Mouse (Mus musculus) liver, embryonic 13.5 days (tissue): ENCODE measurements around the gene Btbd16. TPM values are rescaled to one million over a fixed set of nuclear protein-coding genes. Genes with fewer than 3 reads are reported as not detected.

Source experiments
- ATAC-seq: fragments of 200-750 bp; cut with Nextera tagmentation; 2 replicates; pipeline ENCODE4 v1.8.0; 2017; ENCODE audit warnings: low read depth, mild to moderate bottlenecking, moderate number of reproducible peaks, moderate library complexity
- DNase-seq: peaks from one replicate; pipeline ENCODE4 v3.0.0; 2022
- H3K27ac ChIP-seq: fragments of 300-500 bp; sonication (generic); 2 replicates; pipeline ENCODE4 v1.5.1; 2015; ENCODE audit warnings: moderate library complexity, mild to moderate bottlenecking, inconsistent platforms
- H3K27me3 ChIP-seq: fragments of 300-500 bp; sonication (generic); 2 replicates; pipeline ENCODE4 v1.6.1; 2015; ENCODE audit warnings: mild to moderate bottlenecking, inconsistent platforms
- H3K36me3 ChIP-seq: fragments of 300-500 bp; sonication (generic); 2 replicates; pipeline ENCODE4 v1.6.1; 2015; ENCODE audit warnings: mild to moderate bottlenecking, inconsistent platforms
- H3K4me1 ChIP-seq: fragments of 300-500 bp; sonication (generic); replicated peaks from 2 replicates; pipeline ENCODE4 v1.6.1; 2015; ENCODE audit warnings: inconsistent platforms
- H3K4me2 ChIP-seq: fragments of 300-500 bp; sonication (generic); 2 replicates; pipeline ENCODE4 v1.6.1; 2015; ENCODE audit warnings: inconsistent platforms, mild to moderate bottlenecking, moderate library complexity
- H3K4me3 ChIP-seq: fragments of 300-500 bp; sonication (generic); replicated peaks from 2 replicates; pipeline ENCODE4 v1.5.1; 2015; ENCODE audit warnings: mild to moderate bottlenecking, inconsistent platforms
- H3K9ac ChIP-seq: fragments of 300-500 bp; sonication (generic); 2 replicates; pipeline ENCODE4 v1.6.1; 2015; ENCODE audit warnings: mild to moderate bottlenecking, inconsistent platforms
- H3K9me3 ChIP-seq: fragments of 300-500 bp; sonication (generic); replicated peaks from 2 replicates; pipeline ENCODE4 v1.6.1; 2016; ENCODE audit warnings: inconsistent platforms
- WGBS: fragments of 180-500 bp; shearing (Covaris S2); methylation state at CpG from one replicate; pipeline ENCODE4 v1.1.7; 2015; ENCODE audit not compliant: insufficient replicate concordance; 5-methylcytosine and 5-hydroxymethylcytosine counted together
- polyA plus RNA-seq: library from polyadenylated mRNA; unstranded; fragments of >200 nt; fragmentation: Nextera tagmentation; extraction: Ambion mirVana; gene quantifications from 2 replicates; pipeline ENCODE4 v1.2.1, GENCODE M21; 2015

The Btbd16 gene
- polyA plus RNA-seq, 1 experiment from 2014 or later = not detected

DNA sequence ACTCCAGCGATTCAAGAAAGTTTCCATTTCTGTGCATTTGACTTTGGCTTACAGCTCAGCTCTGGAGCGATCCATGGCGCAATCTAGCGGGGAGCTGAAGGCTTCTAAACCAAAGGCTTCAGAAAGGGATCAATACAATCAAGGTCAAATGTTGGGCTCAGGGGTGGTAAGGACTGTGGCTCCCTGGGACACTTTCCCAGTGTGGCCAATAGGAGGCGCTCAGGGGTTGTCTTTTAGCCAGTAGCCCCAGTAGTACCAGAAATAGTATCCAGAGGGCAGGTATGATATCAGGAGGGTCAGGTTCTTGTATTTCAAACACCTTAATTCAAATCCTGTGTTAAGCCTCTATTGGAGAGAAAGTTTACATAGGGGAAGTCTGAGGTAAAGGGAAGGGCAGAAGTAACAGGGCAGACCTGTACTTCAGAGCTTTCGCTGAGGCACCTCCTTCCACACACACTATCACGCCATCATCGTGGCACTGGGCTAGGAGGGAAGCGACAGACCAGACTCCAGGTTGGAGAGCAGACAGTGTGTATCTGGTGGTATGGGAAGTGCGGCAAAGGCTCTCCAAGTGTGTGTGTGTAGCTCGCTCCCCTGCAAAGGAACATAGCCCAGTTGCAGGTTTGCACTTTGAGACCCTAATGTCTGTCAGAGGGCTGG lies 568 bp upstream of the Btbd16 start:
- H3K27me3 ChIP-seq = no peaks in the 10 kb centered on the region
- H3K36me3 ChIP-seq = no peaks in the 10 kb centered on the region
- ATAC-seq (0 out of 2 replicates have a peak, but pooled peaks have one; percentile 52), DNase-seq (peak; percentile 17)
- H3K4me1 ChIP-seq = peaks cover 15% of the 10 kb centered on the region
- no peak overlapping the region for H3K4me3 ChIP-seq
- H3K9ac ChIP-seq = no peak overlapping the region
- WGBS = 62% methylated on average over 11 of the region's 11 CpGs
- no peaks in the 10 kb centered on the region for H3K9me3 ChIP-seq
- no peak overlapping the region for H3K4me2 ChIP-seq
- H3K27ac ChIP-seq = no peak overlapping the region

DNA sequence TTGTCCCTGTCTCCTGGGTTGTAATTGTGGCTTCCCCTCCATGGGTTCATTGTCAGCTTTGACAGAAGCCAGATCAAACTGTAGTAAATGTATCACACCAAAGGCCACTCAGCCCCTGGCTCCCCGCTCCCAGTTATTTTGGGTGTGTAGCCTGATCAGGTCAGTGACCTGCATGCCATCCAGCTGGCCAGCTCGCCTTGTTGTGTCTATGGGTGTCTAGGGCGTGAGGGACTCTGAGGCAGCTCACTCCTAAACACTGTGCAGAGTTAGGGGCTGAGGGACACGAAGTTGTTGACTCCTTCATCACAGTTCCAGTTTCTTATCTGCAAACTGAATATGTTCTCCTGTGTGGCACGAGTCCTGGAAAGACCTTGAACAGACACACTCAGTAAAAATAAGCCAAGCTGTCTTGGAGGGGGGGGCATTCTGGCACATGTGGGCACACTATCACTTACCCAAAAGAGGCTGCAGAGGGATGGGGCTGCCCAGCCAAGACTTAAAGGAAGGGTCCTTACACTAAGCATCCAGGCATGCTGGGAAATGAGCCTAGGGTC lies 7.1 kb downstream of the Btbd16 start:
- H3K4me1 ChIP-seq = no peaks in the 10 kb centered on the region
- 47% methylated on average over 5 of the region's 5 CpGs for WGBS
- no peaks in the 10 kb centered on the region for H3K36me3 ChIP-seq
- no peak overlapping the region for H3K4me3 ChIP-seq
- no peak overlapping the region for H3K4me2 ChIP-seq
- H3K9ac ChIP-seq = no peak overlapping the region
- no peak for ATAC-seq
- no peak for DNase-seq
- no peaks in the 10 kb centered on the region for H3K9me3 ChIP-seq
- H3K27ac ChIP-seq = no peak overlapping the region
- peaks cover 11% of the 10 kb centered on the region for H3K27me3 ChIP-seq

DNA sequence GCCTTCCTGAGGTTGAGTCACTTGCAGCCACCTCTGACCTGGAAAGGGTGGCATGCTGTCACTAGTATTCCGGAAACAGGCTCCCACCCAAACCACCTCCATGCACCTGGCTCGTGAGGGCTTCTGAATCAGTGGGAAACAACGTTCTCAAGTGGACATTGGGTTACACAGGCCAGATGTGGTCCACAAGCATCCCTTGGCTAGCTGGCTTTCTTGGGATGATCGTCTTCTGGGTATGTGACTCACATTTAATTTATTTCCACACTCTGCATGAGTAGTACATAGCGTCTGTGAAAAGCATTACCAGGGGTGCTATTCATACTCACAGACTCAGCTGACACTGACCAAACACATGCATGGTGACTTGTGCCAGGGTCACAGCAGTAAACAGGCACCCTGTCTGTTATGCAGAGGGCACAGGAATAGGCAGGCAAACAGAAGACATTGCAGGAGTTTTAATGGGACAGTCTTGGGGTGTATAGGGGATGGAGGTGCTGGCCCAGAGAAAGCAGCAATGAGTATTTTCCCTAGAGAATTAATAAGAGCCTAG lies 8.7 kb downstream of the Btbd16 start:
- H3K27ac ChIP-seq = no peak overlapping the region
- no peak overlapping the region for H3K9ac ChIP-seq
- ATAC-seq (no peak), DNase-seq (no peak)
- 60% methylated on average over 5 of the region's 5 CpGs for WGBS
- H3K4me2 ChIP-seq = no peak overlapping the region
- H3K9me3 ChIP-seq = no peaks in the 10 kb centered on the region
- H3K4me1 ChIP-seq = peaks cover 9% of the 10 kb centered on the region; the same call in 1 of the 2 replicates
- H3K4me3 ChIP-seq = no peak overlapping the region
- H3K36me3 ChIP-seq = no peaks in the 10 kb centered on the region
- peaks cover 11% of the 10 kb centered on the region for H3K27me3 ChIP-seq

DNA sequence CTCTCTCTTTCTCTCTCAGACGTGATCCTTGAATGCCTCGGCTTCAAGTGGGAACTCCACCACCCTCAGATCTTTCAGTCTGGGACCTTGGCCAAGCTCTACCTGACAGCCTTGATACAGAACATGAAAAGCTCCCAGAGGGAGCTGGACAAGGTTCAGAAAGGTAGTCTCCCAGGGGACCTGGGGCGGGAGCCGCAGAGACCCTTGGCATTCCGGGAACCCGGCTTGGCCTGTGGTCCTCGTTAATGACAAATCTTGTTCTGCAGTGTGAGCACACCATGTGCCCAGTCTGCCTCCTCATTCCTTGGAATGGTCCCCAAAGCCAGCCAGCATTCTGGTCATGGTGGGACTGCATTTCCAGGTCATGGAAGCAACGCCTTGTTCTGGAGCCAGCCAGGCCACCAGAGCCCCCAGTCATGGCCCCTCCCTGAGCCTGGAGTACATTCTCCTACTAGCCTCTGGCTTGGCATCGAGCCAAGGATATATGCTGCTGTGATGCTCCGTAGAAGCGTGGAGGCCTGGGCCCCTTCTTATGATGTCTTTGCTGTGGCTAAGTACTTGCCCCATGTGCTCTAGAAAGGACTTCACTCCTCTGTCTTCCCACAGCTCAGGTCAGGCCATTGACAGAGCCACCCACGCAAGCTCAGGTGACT lies 12.2 kb downstream of the Btbd16 start:
- Histone ChIP-seq H3K4me2 (no peak overlapping the region), H3K27ac (no peak overlapping the region), H3K4me1 (peaks cover 16% of the 10 kb centered on the region), H3K9ac (no peak overlapping the region), H3K9me3 (no peaks in the 10 kb centered on the region), H3K36me3 (no peaks in the 10 kb centered on the region), H3K4me3 (no peak overlapping the region), H3K27me3 (peaks cover 15% of the 10 kb centered on the region)
- no peak for ATAC-seq
- WGBS = 71% methylated on average over 12 of the region's 12 CpGs
- DNase-seq = no peak

DNA sequence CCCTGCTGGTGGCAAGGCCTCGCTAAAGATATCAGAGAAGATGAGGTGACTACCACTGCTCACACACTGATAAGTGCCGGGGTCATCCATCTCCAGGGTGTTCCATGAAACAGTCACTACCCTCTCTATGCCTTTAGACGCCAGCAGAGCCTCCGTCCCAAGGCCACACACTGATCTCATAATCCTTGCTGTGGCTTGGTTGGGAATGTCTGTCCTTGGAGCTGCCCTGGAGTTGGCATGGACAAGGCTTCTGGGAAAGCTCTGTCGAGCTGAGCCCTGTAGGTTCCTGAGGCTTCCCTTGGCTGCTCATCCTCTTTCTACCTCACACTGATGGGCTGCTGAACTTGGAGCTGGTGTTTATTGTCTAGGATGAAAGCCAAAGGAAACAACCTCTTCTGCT lies 12.8 kb downstream of the Btbd16 start:
- DNase-seq (no peak), ATAC-seq (no peak)
- H3K36me3 ChIP-seq = no peaks in the 10 kb centered on the region
- H3K4me1 ChIP-seq = peaks cover 16% of the 10 kb centered on the region
- H3K4me3 ChIP-seq = no peak overlapping the region
- H3K9me3 ChIP-seq = no peaks in the 10 kb centered on the region
- no peak overlapping the region for H3K27ac ChIP-seq
- no peak overlapping the region for H3K9ac ChIP-seq
- H3K4me2 ChIP-seq = no peak overlapping the region
- peaks cover 15% of the 10 kb centered on the region for H3K27me3 ChIP-seq
- 42% methylated on average over 5 of the region's 5 CpGs for WGBS

DNA sequence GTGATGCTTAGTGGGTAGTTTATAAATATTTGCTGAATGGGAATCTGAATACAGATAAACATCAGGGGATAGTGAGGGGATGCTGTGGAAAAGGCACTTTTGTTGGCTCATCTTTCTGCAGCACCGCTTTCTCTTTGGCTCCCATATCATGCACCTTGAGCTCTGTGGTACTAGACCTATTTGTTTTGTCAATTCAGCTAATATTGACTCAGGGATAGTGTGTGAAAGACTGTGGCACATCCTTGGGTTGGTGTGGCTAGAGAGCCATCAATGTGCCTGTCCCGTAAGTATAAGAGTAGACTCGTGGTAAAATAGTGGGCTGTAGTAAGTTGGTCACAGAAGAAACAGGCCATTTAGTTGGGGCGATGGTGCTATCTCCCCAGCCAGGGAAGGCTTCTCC lies 13.7 kb downstream of the Btbd16 start:
- H3K4me2 ChIP-seq = no peak overlapping the region
- peaks cover 16% of the 10 kb centered on the region for H3K4me1 ChIP-seq
- WGBS = 60% methylated on average over 4 of the region's 4 CpGs
- DNase-seq (no peak), ATAC-seq (peak; percentile 47; the same call in 1 of the 2 replicates)
- H3K27me3 ChIP-seq = peaks cover 11% of the 10 kb centered on the region
- H3K9me3 ChIP-seq = no peaks in the 10 kb centered on the region
- H3K9ac ChIP-seq = no peak overlapping the region
- no peaks in the 10 kb centered on the region for H3K36me3 ChIP-seq
- no peak overlapping the region for H3K4me3 ChIP-seq
- no peak overlapping the region for H3K27ac ChIP-seq

DNA sequence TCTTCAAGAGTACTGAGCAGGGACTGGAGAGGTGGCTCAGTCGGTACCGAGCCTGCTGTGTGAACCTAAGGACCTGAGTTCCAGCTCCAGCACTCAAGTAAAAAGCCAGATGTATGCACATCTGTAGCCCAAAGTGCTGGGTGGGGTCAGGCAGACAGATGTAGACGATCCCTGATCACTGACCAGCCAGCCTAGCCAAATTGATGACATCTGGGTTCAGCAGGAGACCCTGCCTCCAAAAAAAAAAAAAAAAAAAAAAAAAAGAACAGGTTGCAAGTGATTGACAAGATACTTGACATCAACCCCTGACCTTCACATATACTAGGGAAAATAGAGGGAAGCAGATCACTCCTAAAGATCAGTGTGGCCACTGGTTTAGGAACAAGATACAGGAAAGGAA lies 15.1 kb downstream of the Btbd16 start:
- Histone ChIP-seq H3K4me1 (peaks cover 16% of the 10 kb centered on the region), H3K27me3 (peaks cover 4% of the 10 kb centered on the region; the same call in 1 of the 2 replicates), H3K9me3 (no peaks in the 10 kb centered on the region), H3K36me3 (no peaks in the 10 kb centered on the region), H3K27ac (no peak overlapping the region), H3K9ac (no peak overlapping the region), H3K4me3 (no peak overlapping the region), H3K4me2 (no peak overlapping the region)
- WGBS = 73% methylated on average over 3 of the region's 3 CpGs
- ATAC-seq = no peak
- no peak for DNase-seq

DNA sequence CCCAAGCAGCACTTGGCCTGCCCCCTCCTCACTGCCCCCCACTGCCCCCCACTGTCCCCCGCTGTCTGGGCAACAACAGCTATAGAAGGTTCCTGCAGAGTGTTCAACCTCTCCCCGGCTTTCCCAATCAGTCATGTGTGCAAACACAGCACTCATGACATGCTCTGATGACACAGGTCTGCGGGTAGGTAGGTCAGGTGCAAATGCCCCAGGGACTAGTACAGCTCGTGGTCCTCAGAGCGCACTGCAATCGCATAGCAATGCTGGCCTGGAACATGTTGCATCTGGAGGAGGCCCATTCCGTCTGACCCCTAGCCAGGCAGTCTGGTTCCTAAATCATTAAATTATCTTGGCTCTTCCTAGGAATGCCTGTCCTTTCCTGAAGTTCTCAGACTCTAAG lies 15.6 kb downstream of the Btbd16 start:
- Histone ChIP-seq H3K4me2 (no peak overlapping the region), H3K4me3 (no peak overlapping the region), H3K9ac (no peak overlapping the region), H3K4me1 (peaks cover 16% of the 10 kb centered on the region), H3K9me3 (no peaks in the 10 kb centered on the region), H3K27ac (no peak overlapping the region), H3K36me3 (no peaks in the 10 kb centered on the region), H3K27me3 (peaks cover 4% of the 10 kb centered on the region; the same call in 1 of the 2 replicates)
- ATAC-seq (no peak), DNase-seq (no peak)
- WGBS = 73% methylated on average over 7 of the region's 7 CpGs

DNA sequence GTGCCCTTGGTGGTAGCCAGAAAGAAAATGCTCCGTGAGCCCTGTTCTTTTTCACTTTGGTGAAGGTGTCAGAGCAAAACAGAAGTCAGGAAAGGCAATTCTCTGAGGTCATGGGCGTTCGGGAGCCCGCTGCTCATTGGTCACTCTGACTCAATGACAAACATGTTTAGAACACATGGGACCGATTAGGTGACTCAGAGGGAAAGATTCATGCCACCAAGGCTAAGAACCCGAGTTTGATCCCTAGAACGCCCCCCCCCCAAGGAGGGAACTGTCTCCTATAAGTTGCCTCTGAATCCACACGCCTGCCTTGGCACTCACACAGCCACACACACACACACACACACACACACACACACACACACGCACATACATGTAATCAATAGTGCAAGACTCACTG lies 19.8 kb downstream of the Btbd16 start:
- Histone ChIP-seq H3K4me3 (no peak overlapping the region), H3K4me2 (no peak overlapping the region), H3K36me3 (no peaks in the 10 kb centered on the region), H3K9ac (no peak overlapping the region), H3K4me1 (no peaks in the 10 kb centered on the region), H3K27ac (no peak overlapping the region), H3K9me3 (no peaks in the 10 kb centered on the region), H3K27me3 (peaks cover 4% of the 10 kb centered on the region; the same call in 1 of the 2 replicates)
- no peak for DNase-seq
- 56% methylated on average over 9 of the region's 9 CpGs for WGBS
- ATAC-seq = no peak

DNA sequence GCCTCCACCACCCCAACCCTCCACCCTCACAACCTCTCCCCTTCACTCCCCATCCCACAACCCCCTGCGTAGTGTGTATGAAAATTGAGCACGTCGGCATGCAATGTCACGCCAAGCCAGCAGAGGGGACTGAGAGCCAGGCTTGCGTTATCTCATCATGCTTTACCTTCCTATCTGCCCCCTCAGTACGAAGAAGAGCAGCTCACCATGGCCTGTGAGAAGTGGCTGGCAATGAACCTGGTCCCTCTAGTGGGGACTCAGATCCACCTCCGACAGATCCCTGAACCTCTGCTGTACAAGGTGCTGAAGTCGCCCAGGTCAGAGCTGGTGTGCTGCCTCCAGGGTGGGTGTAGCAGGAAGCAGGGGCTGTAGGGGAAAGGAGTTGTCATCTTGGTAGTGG lies 22.9 kb downstream of the Btbd16 start:
- ATAC-seq (no peak), DNase-seq (no peak)
- no peak overlapping the region for H3K27ac ChIP-seq
- H3K9me3 ChIP-seq = no peaks in the 10 kb centered on the region
- no peaks in the 10 kb centered on the region for H3K36me3 ChIP-seq
- H3K27me3 ChIP-seq = no peaks in the 10 kb centered on the region
- 46% methylated on average over 8 of the region's 8 CpGs for WGBS
- no peak overlapping the region for H3K4me2 ChIP-seq
- no peak overlapping the region for H3K9ac ChIP-seq
- no peak overlapping the region for H3K4me3 ChIP-seq
- peaks cover 12% of the 10 kb centered on the region for H3K4me1 ChIP-seq

DNA sequence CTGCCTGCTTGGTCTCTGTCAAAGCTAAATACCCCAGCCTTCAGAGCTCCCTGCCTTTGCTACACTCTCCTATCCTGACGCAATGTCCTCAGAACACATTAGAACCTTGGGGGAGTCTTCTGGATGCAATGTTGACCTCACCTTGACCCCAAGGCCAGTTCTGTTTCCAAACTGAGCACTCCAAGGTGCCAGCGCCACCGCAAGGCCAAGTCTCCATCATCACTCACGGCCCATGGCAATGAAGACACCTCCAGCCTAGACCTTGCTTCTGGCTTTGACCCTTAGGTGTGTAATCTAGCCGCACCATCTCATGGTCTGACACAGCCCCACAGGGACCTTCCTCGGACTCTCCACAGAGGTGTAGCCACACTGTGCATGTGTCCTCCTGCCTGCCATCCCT lies 23.7 kb downstream of the Btbd16 start:
- Histone ChIP-seq H3K27ac (no peak overlapping the region), H3K9me3 (no peaks in the 10 kb centered on the region), H3K4me3 (no peak overlapping the region), H3K27me3 (no peaks in the 10 kb centered on the region), H3K9ac (no peak overlapping the region), H3K4me1 (peaks cover 12% of the 10 kb centered on the region), H3K4me2 (no peak overlapping the region), H3K36me3 (no peaks in the 10 kb centered on the region)
- no peak for ATAC-seq
- 70% methylated on average over 6 of the region's 6 CpGs for whole genome bisulfite sequencing
- no peak for DNase-seq
